Mouse (Mus musculus) erythroblast, embryonic 14.5 days (primary cell): ENCODE measurements around the gene Rrbp1. TPM values are rescaled to one million over a fixed set of nuclear protein-coding genes. Genes with fewer than 3 reads are reported as not detected.

ENCODE experiments used
- H3K27me3 ChIP-seq: 2 replicates; pipeline ENCODE4 v1.6.1; 2012; ENCODE audit warnings: inconsistent platforms; ENCODE audit not compliant: control insufficient read depth
- H3K36me3 ChIP-seq: 2 replicates; pipeline ENCODE4 v1.6.1; 2012; ENCODE audit warnings: mild to moderate bottlenecking, inconsistent platforms; ENCODE audit not compliant: control insufficient read depth
- H3K4me1 ChIP-seq: 2 replicates; pipeline ENCODE4 v1.6.1; 2012; ENCODE audit warnings: inconsistent platforms; ENCODE audit not compliant: control insufficient read depth
- H3K4me3 ChIP-seq: replicated peaks from 2 replicates; pipeline ENCODE3; 2012; ENCODE audit warnings: moderate library complexity, mild to moderate bottlenecking, inconsistent platforms
- H3K9me3 ChIP-seq: 2 replicates; pipeline ENCODE4 v1.6.1; 2012; ENCODE audit warnings: low read length, inconsistent platforms, mixed read lengths; ENCODE audit not compliant: control insufficient read depth
- GATA1 ChIP-seq: IDR thresholded peaks from 2 replicates; pipeline ENCODE4 v1.6.1; 2012; ENCODE audit warnings: low read length, inconsistent platforms, mixed read lengths
- TAL1 ChIP-seq: IDR thresholded peaks from 3 replicates; pipeline ENCODE4 v1.6.1; 2012; ENCODE audit warnings: low read length, inconsistent platforms, mixed read lengths
- polyA plus RNA-seq: library from polyadenylated mRNA; stranded (reverse); fragments of >175 nt; gene quantifications from 2 replicates; pipeline ENCODE4 v1.2.3, GENCODE M21; 2012

Rrbp1 gene
- polyA plus RNA-seq, 1 experiment = 4.5 TPM

GRCm38 (mm10) chr2:143899470-143900220, 111.4 kb downstream of the Rrbp1 start:
- no peak overlapping the region for H3K4me3 ChIP-seq
- H3K27me3 ChIP-seq = no peaks in the 10 kb centered on the region
- no peaks in the 10 kb centered on the region for H3K36me3 ChIP-seq
- no peaks in the 10 kb centered on the region for H3K9me3 ChIP-seq
- TF ChIP-seq TAL1 = no peak
- no peak for TF ChIP-seq GATA1
- H3K4me1 ChIP-seq = peaks cover 21% of the 10 kb centered on the region

Other genes with a start within 250 kb of the Rrbp1 start
- not detected in 2 replicates for gene Bfsp1, start 148.1 kb downstream of the Rrbp1 start, polyA plus RNA-seq
- 0.84 and 1.3 TPM in 2 replicates for gene Dstn, start 95.9 kb downstream of the Rrbp1 start, polyA plus RNA-seq
- gene Banf2, start 21.8 kb upstream of the Rrbp1 start, polyA plus RNA-seq = not detected in 2 replicates